Mouse (Mus musculus): Measurements from ENCODE around the gene Pla2g2f. TPM values are rescaled to one million over a fixed set of nuclear protein-coding genes. Genes with fewer than 3 reads are reported as not detected.

The Pla2g2f gene
- total and polyA plus RNA-seq, 3 experiments = not detected

GRCm38 (mm10) chr4:138729018-138729703 is 28.3 kb downstream of the Pla2g2f start:
- H3K4me2 ChIP-seq (ENCODE audit: insufficient read depth, low read depth, poor library complexity, severe bottlenecking) = no peak overlapping the region
- H3K36me3 ChIP-seq (replicated peaks in 1 of 2; ENCODE audit: control insufficient read depth in 1 of 2, insufficient read depth in 1 of 2, low read length in 1 of 2) = no peaks in the 10 kb centered on the region
- H3K9ac ChIP-seq (ENCODE audit: insufficient read depth, low read depth) = no peak overlapping the region
- peaks cover 97% of the 10 kb centered on the region for H3K27me3 ChIP-seq (replicated peaks)
- dilution Hi-C loops (cut with MboI; ENCODE audit: extremely low pct_ligation_motif_present, extremely low pct_unique_long_range_greater_than_20kb, low sequenced_read_pairs) = no loop called here
- H3K9me3 ChIP-seq (replicated peaks; ENCODE audit: low read length) = peaks cover 10% of the 10 kb centered on the region
- in situ Hi-C loops (cut with MboI; ENCODE audit: low pct_ligation_motif_present, low pct_unique_long_range_greater_than_20kb, low sequenced_read_pairs) = no loop called here
- no peak for DNase-seq (ENCODE audit: extremely low read depth)
- no peak overlapping the region for H3K4me3 ChIP-seq (replicated peaks in 1 of 3; ENCODE audit: low read depth in 2 of 3, low read length in 2 of 3, poor library complexity in 1 of 3)
- H3K27ac ChIP-seq (ENCODE audit: insufficient read depth, low read depth) = no peak overlapping the region
- peaks cover 0 to 3% of the 10 kb centered on the region in 2 experiments; a peak in 2 of 4 replicates for H3K4me1 ChIP-seq (ENCODE audit: control insufficient read depth in 1 of 2, insufficient read depth in 2 of 2)
- no peaks in the 10 kb centered on the region for H3K79me2 ChIP-seq (replicated peaks; ENCODE audit: control insufficient read depth, extremely low read depth, insufficient read depth, poor library complexity, severe bottlenecking)
- TF ChIP-seq MAFK (IDR thresholded peaks at IDR 0.05; ENCODE audit: insufficient replicate concordance, low read length) (no peak), ZC3H11A (IDR thresholded peaks at IDR 0.05; ENCODE audit: low read depth, low read length) (no peak), TCF12 (IDR thresholded peaks at IDR 0.05; ENCODE audit: low read depth, low read length) (no peak), MAZ (IDR thresholded peaks at IDR 0.05; ENCODE audit: low read depth, low read length) (no peak)

- Histone ChIP-seq H3K9ac (ENCODE audit: insufficient read depth, low read depth) (no peak overlapping the region), H3K4me1 (ENCODE audit: control insufficient read depth in 1 of 2, insufficient read depth in 2 of 2) (peaks cover 0 to 3% of the 10 kb centered on the region in 2 experiments; a peak in 2 of 4 replicates), H3K36me3 (replicated peaks in 1 of 2; ENCODE audit: control insufficient read depth in 1 of 2, insufficient read depth in 1 of 2, low read length in 1 of 2) (no peaks in the 10 kb centered on the region), H3K4me3 (replicated peaks in 1 of 3; ENCODE audit: low read depth in 2 of 3, low read length in 2 of 3, poor library complexity in 1 of 3) (no peak overlapping the region), H3K9me3 (replicated peaks; ENCODE audit: low read length) (no peaks in the 10 kb centered on the region), H3K79me2 (replicated peaks; ENCODE audit: control insufficient read depth, extremely low read depth, insufficient read depth, poor library complexity, severe bottlenecking) (no peaks in the 10 kb centered on the region), H3K27ac (ENCODE audit: insufficient read depth, low read depth) (no peak overlapping the region), H3K27me3 (replicated peaks) (peaks cover 98% of the 10 kb centered on the region), H3K4me2 (ENCODE audit: insufficient read depth, low read depth, poor library complexity, severe bottlenecking) (no peak overlapping the region)
- in situ Hi-C loops (cut with MboI; ENCODE audit: low pct_ligation_motif_present, low pct_unique_long_range_greater_than_20kb, low sequenced_read_pairs) = no loop called here
- TF ChIP-seq USF1 (IDR thresholded peaks at IDR 0.05; ENCODE audit: low read depth, low read length) = no peak
- no peak for TF ChIP-seq SMC3 (IDR thresholded peaks at IDR 0.05; ENCODE audit: low read depth, low read length)
- TF ChIP-seq CTCF (conservative IDR thresholded peaks at IDR 0.05 in 1 of 2, IDR thresholded peaks at IDR 0.05 in 1 of 2; ENCODE audit: low read depth in 2 of 2, low read length in 2 of 2) = no peak
- TF ChIP-seq POLR2AphosphoS2 (IDR thresholded peaks at IDR 0.05; ENCODE audit: low read depth, low read length) = no peak
- TF ChIP-seq TCF12 (IDR thresholded peaks at IDR 0.05; ENCODE audit: low read depth, low read length) = no peak
- TF ChIP-seq IRF4 (IDR thresholded peaks at IDR 0.05; ENCODE audit: low read depth, low read length) = no peak
- TF ChIP-seq NRF1 (IDR thresholded peaks at IDR 0.05; ENCODE audit: low read depth, low read length) = no peak
- no peak for TF ChIP-seq GABPA (IDR thresholded peaks at IDR 0.05; ENCODE audit: insufficient replicate concordance, low read depth, low read length)
- no peak for TF ChIP-seq MEF2A (IDR thresholded peaks at IDR 0.05; ENCODE audit: borderline replicate concordance, low read depth, low read length)
- no peak for TF ChIP-seq TBP (conservative IDR thresholded peaks at IDR 0.05; ENCODE audit: low read depth, low read length)
- DNase-seq (ENCODE audit: extremely low read depth) = no peak
- dilution Hi-C loops (cut with MboI; ENCODE audit: extremely low pct_ligation_motif_present, extremely low pct_unique_long_range_greater_than_20kb, low sequenced_read_pairs) = no loop called here
These were observed 31.7 kb downstream of the Pla2g2f start for GRCm38 (mm10) chr4:138725751-138726150.
